22 mouse cellular contexts compared by ENCODE assay signal in the genomic region with DNA sequence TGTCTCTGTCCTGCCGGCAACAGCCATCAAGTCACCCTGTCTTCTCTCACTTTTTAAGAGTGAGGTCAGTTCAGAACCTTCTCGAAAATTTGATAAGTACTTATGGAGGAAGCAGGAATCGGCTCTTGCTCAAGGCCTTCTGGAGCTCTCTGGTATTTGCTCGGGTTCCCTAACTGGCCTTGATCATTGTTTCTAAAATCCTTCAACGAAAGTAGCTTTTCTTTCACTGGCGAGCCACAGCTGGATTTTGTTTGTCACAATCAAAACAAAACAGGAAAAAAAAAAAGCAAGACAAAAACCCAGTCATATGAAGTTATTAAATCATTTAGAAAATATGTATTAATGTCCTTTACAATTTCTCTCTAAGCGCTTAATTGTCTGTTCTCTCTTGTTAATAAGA.
DNase-seq lines count a peak whose midpoint lies in the region; ATAC-seq and TF ChIP-seq lines count a peak whose summit lies in the region.
"Had no signal": no experiment of that assay in that cellular context is flagged by ENCODE, and none has a peak within 500 bp of the region (broad histone marks: within the 10 kb centered on the region; RNA-seq: fewer than 3 reads in every experiment).

No protein-coding gene starts in this region.

- no peak for TF ChIP-seq CTCF in heart, postnatal 0 days (IDR thresholded peaks at IDR 0.05; ENCODE audit: low read depth)

- intact Hi-C loops in heart, postnatal 36 days (cut with DNase I) = no loop called here

- no peaks in the 10 kb centered on the region for H3K9me3 ChIP-seq in heart, embryonic 13.5 days
- no peaks in the 10 kb centered on the region for H3K9me3 ChIP-seq in heart, postnatal 0 days (replicated peaks; ENCODE audit: control insufficient read depth, low read length)
- no peaks in the 10 kb centered on the region for H3K9me3 ChIP-seq in lung, embryonic 15.5 days
- H3K9me3 ChIP-seq: embryonic facial prominence, embryonic 13.5 days; forebrain, embryonic 12.5 days; G1E; hindbrain, embryonic 13.5 days had no signal

- no peaks in the 10 kb centered on the region for H3K36me3 ChIP-seq in heart, embryonic 13.5 days
- no peaks in the 10 kb centered on the region for H3K36me3 ChIP-seq in heart, postnatal 0 days (replicated peaks; ENCODE audit: control insufficient read depth, insufficient read depth, low read length)
- no peaks in the 10 kb centered on the region for H3K36me3 ChIP-seq in lung, embryonic 15.5 days
- H3K36me3 ChIP-seq: embryonic facial prominence, embryonic 13.5 days; forebrain, embryonic 12.5 days; G1E; hindbrain, embryonic 13.5 days had no signal

- TF ChIP-seq EP300 in heart, postnatal 0 days (IDR thresholded peaks at IDR 0.05; ENCODE audit: low read depth) = no peak

- H3K9ac ChIP-seq in heart, embryonic 13.5 days = no peak overlapping the region
- H3K9ac ChIP-seq in heart, postnatal 0 days (replicated peaks; ENCODE audit: low read depth, low read length) = no peak overlapping the region
- H3K9ac ChIP-seq in lung, embryonic 15.5 days = no peak overlapping the region
- H3K9ac ChIP-seq: embryonic facial prominence, embryonic 13.5 days; forebrain, embryonic 12.5 days; hindbrain, embryonic 13.5 days had no signal

- peak overlapping the region; percentile 80 for H3K27ac ChIP-seq in heart, embryonic 13.5 days (replicated peaks)
- peak overlapping the region; percentile 63 for H3K27ac ChIP-seq in heart, postnatal 0 days (ENCODE audit: low read depth)
- peak overlapping the region; percentile 37 for H3K27ac ChIP-seq in lung, embryonic 15.5 days
- H3K27ac ChIP-seq: embryonic facial prominence, embryonic 13.5 days; forebrain, embryonic 12.5 days; hindbrain, embryonic 13.5 days; hindbrain, postnatal 0 days had no signal

- no peak overlapping the region for H3K4me2 ChIP-seq in heart, embryonic 13.5 days
- H3K4me2 ChIP-seq in heart, postnatal 0 days (ENCODE audit: low read depth, low read length) = no peak overlapping the region
- no peak overlapping the region for H3K4me2 ChIP-seq in lung, embryonic 15.5 days
- H3K4me2 ChIP-seq: embryonic facial prominence, embryonic 13.5 days; forebrain, embryonic 12.5 days; hindbrain, embryonic 13.5 days had no signal

- H3K4me1 ChIP-seq in heart, embryonic 13.5 days = peaks cover 2% of the 10 kb centered on the region; the same call in 1 of the 2 replicates
- H3K4me1 ChIP-seq in heart, postnatal 0 days (ENCODE audit: control insufficient read depth, insufficient read depth) = no peaks in the 10 kb centered on the region
- no peaks in the 10 kb centered on the region for H3K4me1 ChIP-seq in lung, embryonic 15.5 days
- H3K4me1 ChIP-seq: embryonic facial prominence, embryonic 13.5 days; forebrain, embryonic 12.5 days; hindbrain, embryonic 13.5 days had no signal

- ATAC-seq in heart, embryonic 13.5 days (ENCODE audit: extremely low read depth, insufficient number of reproducible peaks, low FRiP score, low TSS enrichment) = no peak
- no peak for ATAC-seq in heart, postnatal 0 days (ENCODE audit: insufficient read depth, low read depth)
- ATAC-seq in lung, embryonic 15.5 days (ENCODE audit: borderline replicate concordance, extremely low read depth, low FRiP score, low TSS enrichment) = no peak
- ATAC-seq: CD4-positive, CD25-positive, alpha-beta regulatory T cell, adult 4 months; forebrain, embryonic 16.5 days; hindbrain, postnatal 0 days had no signal

- DNase-seq in adrenal gland, adult 2 months = peak; percentile 6
- no peak for DNase-seq in adrenal gland, adult 8-10 months
- no peak for DNase-seq in heart, postnatal 36 days
- no peak for DNase-seq in heart, postnatal 0 days (ENCODE audit: low spot score)
- no peak for DNase-seq in heart, postnatal 4 days
- no peak for DNase-seq in lung, postnatal 4 days
- DNase-seq: adrenal gland, postnatal 25 days; B cell, adult 2 months; cerebellum, adult 18-20 months; cerebellum, adult 9-11 months; cerebellum, postnatal 36 days; gastrocnemius, postnatal 10 days; kidney, adult 11 months had no signal

- WGBS in heart, embryonic 13.5 days = 45% methylated on average over 7 of the region's 7 CpGs
- WGBS in heart, postnatal 0 days = 34% methylated on average over 7 of the region's 7 CpGs
- 51% methylated on average over 7 of the region's 7 CpGs for whole genome bisulfite sequencing in lung, embryonic 15.5 days

- no peak overlapping the region for H3K4me3 ChIP-seq in heart, embryonic 13.5 days
- H3K4me3 ChIP-seq in heart, postnatal 0 days (ENCODE audit: low read depth, low read length) = no peak overlapping the region
- H3K4me3 ChIP-seq in lung, embryonic 15.5 days = no peak overlapping the region
- H3K4me3 ChIP-seq: embryonic facial prominence, embryonic 13.5 days; forebrain, embryonic 12.5 days; hindbrain, embryonic 13.5 days had no signal

- H3K27me3 ChIP-seq in heart, embryonic 13.5 days (replicated peaks) = no peaks in the 10 kb centered on the region
- H3K27me3 ChIP-seq in heart, postnatal 0 days (ENCODE audit: control insufficient read depth, insufficient read depth, low read length) = no peaks in the 10 kb centered on the region
- H3K27me3 ChIP-seq in lung, embryonic 15.5 days = no peaks in the 10 kb centered on the region
- H3K27me3 ChIP-seq: embryonic facial prominence, embryonic 13.5 days; forebrain, embryonic 12.5 days; hindbrain, embryonic 13.5 days had no signal
